Mouse (Mus musculus): ENCODE measurements around the gene Abcc8.

The Abcc8 gene

GRCm38 (mm10) chr7:46105484-46105883 lies 74.3 kb downstream of the Abcc8 start:
- DNase-seq (ENCODE audit: low spot score), result no peak

GRCm38 (mm10) chr7:46104256-46104915 lies 75.4 kb downstream of the Abcc8 start:
- no peak for DNase-seq (ENCODE audit: low spot score)

- DNase-seq (ENCODE audit: low spot score), result no peak
Observed at GRCm38 (mm10) chr7:46103771-46104170, 76.1 kb downstream of the Abcc8 start.

GRCm38 (mm10) chr7:46103075-46103591 lies 76.7 kb downstream of the Abcc8 start:
- no peak for DNase-seq (ENCODE audit: low spot score)

GRCm38 (mm10) chr7:46100563-46100962 lies 79.3 kb downstream of the Abcc8 start, which contains the start of gene Kcnj11:
Gene Kcnj11 (minus strand): TSS chr7:46100764.
- peak; percentile 81 for DNase-seq (ENCODE audit: low spot score)

- DNase-seq (ENCODE audit: low spot score), result no peak
Observed at GRCm38 (mm10) chr7:46099682-46100081, 80.2 kb downstream of the Abcc8 start.

- no peak for DNase-seq (ENCODE audit: low spot score)
Observed at GRCm38 (mm10) chr7:46098919-46099286, 80.9 kb downstream of the Abcc8 start.

GRCm38 (mm10) chr7:46098221-46098918 lies 81.5 kb downstream of the Abcc8 start:
- DNase-seq (ENCODE audit: low spot score), result no peak

- no peak for DNase-seq (ENCODE audit: low spot score)
Observed at GRCm38 (mm10) chr7:46097319-46097783, 82.5 kb downstream of the Abcc8 start.

- peak; percentile 27 for DNase-seq (ENCODE audit: low spot score)
Observed at GRCm38 (mm10) chr7:46096136-46096535, 83.7 kb downstream of the Abcc8 start.

GRCm38 (mm10) chr7:46092803-46093202 lies 87.0 kb downstream of the Abcc8 start:
- DNase-seq (ENCODE audit: low spot score), result no peak

GRCm38 (mm10) chr7:46088241-46088640 lies 91.6 kb downstream of the Abcc8 start:
- DNase-seq (ENCODE audit: low spot score), result no peak

GRCm38 (mm10) chr7:46086378-46086777 lies 93.5 kb downstream of the Abcc8 start:
- no peak for DNase-seq (ENCODE audit: low spot score)

GRCm38 (mm10) chr7:46084839-46085513 lies 94.9 kb downstream of the Abcc8 start:
- DNase-seq (ENCODE audit: low spot score), result peak; percentile 75

- no peak for DNase-seq (ENCODE audit: low spot score)
Observed at GRCm38 (mm10) chr7:46084024-46084423, 95.8 kb downstream of the Abcc8 start.

GRCm38 (mm10) chr7:46077675-46078074 lies 102.2 kb downstream of the Abcc8 start:
- no peak for DNase-seq (ENCODE audit: low spot score)

- no peak for DNase-seq (ENCODE audit: low spot score)
Observed at GRCm38 (mm10) chr7:46076844-46077243, 103.0 kb downstream of the Abcc8 start.

- no peak for DNase-seq (ENCODE audit: low spot score)
Observed at GRCm38 (mm10) chr7:46068831-46069230, 111.0 kb downstream of the Abcc8 start.

- DNase-seq (ENCODE audit: low spot score), result no peak
Observed at GRCm38 (mm10) chr7:46063296-46063695, 116.5 kb downstream of the Abcc8 start.

GRCm38 (mm10) chr7:46061614-46062013 lies 118.2 kb downstream of the Abcc8 start:
- DNase-seq (ENCODE audit: low spot score), result no peak

GRCm38 (mm10) chr7:46060688-46061087 lies 119.1 kb downstream of the Abcc8 start:
- DNase-seq (ENCODE audit: low spot score), result no peak

- no peak for DNase-seq (ENCODE audit: low spot score)
Observed at GRCm38 (mm10) chr7:46058882-46059281, 121.0 kb downstream of the Abcc8 start.

All from yolk sac, embryonic 10.5 days (tissue).